Mouse (Mus musculus) embryo, embryonic 11 days (tissue): ENCODE measurements around the gene Tenm3.
A peak's percentile ranks its signal among the peaks of the same experiment; 100 is the strongest.

ENCODE experiments used
- DNase-seq: peaks from one replicate; pipeline ENCODE4 v3.0.0-alpha.2; 2015

The Tenm3 gene

DNA sequence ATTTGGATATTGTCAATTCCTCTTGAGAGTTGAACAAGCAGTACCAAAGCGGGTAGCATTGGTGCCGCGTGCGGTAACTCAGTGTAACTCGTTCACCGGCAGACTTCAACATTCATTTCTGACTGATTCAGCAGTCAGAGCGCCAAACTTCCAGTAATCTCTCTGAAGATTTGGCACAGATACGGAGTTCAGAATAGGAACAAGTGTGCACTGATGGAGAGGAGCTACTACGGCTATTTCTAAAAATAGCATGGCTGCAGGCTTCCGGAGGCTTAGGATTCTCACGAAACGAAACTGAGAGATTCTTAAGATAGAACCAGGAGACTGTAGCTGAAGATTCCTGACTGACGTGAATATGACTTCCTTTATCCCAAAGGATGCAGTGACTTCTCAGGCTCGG lies 332.6 kb downstream of the Tenm3 start:
- DNase-seq, result no peak

DNA sequence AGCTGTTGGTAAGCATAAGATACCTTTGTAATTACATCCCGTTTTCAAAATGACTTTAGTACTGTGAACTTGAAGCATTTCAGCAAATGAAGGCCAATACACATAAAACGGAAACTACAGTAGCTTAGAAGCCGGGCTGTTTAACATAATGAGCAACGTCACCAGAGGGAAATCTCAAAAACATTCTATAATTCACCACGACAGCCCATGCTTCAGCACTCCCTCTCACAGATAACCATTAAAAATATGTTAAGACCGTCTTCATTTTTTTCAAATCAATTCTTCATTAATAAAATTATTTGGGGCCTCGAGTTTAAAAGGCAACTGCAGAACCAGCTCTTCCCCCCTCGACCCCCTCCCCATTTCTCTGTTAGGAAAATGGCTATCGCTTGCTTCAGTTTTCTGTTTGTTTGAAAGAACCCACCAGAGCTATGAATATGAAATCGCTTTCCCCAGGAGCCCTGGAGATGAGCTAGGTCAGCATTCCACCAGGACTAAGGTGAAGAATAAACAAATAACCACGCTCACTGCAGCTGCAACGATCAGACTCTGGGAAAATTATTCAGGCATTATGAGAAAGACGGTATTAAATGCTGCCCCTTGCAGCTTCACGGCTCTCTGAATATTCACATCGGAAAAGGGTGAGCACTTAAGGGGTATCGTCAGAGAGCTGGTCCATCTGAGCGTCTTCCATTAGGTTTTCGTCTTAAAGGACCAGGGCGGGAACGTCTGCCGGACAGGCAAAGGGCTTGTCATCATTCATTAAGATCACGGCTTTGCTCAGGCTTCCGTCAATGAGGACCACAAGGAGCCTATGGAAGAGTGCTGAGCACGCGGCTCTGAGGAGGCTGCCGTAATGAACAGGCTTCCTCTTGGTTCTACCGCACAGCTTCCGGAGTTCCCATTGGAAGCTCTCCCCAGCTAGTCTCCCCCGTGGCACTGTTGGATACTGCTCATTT lies 334.8 kb downstream of the Tenm3 start:
- peak; percentile 56 for DNase-seq

- DNase-seq, result no peak
Observed at GRCm38 (mm10) chr8:48507719-48508501, 335.8 kb downstream of the Tenm3 start.

DNA sequence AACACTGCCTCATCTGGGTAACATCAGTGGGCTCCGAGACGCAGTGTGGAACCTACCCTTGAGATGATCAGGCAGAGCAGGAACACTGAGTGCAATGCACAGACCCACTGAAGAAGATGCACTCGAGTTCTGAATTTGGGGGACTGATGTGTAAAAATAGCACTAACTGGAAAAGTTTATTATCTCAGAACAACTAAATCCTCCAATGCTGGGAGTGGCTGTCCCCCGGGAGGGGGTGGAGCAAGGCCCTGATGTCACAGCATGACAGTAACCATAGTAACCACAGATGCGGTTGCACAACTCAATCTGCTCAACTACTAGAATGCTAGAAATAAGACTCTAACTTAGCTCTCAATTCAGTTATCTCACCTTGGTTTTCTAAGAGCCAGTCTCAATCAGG lies 351.3 kb downstream of the Tenm3 start:
- DNase-seq, result no peak

DNA sequence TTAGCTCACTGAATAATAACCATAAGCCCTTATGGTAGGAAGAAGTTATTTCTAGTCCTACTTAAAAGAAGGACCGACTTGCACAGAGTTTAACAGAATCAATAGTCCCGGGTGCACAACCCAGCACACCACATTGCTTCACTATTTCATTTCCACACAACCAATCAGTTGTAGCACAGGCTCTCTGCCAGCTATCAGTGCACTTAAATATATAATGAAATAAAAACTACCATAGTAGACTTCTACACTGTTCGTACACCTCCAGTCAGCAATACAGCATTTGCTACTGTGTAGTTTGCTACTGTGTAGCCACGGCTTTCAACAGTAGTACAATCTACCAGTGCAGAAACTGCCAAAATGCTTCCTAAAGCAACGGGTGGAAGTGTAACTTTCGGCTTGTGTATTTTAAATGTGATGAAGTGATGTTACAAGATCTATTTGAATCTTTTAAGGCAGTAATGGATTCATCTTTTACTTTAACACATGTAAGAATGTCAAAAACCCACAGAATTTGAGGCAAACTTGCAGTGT lies 353.1 kb downstream of the Tenm3 start:
- no peak for DNase-seq

DNA sequence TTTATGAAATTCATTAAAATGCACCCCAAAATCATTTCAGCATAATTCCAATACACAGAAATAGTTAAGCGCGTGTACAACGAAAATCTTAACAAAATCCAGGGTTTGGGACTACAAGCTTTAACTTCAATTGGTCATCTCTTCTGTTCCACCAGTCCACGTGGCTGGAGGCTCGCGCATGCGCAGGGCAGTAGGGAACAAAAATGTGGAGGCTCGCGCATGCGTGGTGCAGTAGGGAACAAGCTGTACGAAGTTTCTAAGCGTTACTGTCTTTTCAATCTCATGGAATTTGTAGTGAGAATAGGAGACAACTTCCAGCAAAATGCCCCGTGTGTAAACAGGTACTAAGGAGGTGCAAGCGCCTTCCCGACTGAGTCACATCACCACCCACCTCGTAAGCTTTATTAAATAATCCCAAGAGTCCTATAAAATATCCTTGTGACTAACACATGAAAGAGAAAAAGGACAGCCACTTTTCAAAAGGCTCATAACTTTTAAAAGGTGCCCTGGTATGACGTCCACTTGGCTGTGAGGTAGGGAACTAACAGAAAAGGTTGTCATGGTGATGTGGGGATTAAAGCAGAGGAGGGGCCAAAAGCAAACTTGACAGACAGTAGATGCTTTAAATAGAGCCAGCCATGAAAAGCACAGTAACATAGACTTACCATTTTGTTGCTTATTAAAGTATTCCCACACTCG lies 353.7 kb downstream of the Tenm3 start:
- no peak for DNase-seq

- no peak for DNase-seq
Observed at GRCm38 (mm10) chr8:48489417-48489816, 354.3 kb downstream of the Tenm3 start.

- no peak for DNase-seq
Observed at GRCm38 (mm10) chr8:48488809-48489208, 354.9 kb downstream of the Tenm3 start.

DNA sequence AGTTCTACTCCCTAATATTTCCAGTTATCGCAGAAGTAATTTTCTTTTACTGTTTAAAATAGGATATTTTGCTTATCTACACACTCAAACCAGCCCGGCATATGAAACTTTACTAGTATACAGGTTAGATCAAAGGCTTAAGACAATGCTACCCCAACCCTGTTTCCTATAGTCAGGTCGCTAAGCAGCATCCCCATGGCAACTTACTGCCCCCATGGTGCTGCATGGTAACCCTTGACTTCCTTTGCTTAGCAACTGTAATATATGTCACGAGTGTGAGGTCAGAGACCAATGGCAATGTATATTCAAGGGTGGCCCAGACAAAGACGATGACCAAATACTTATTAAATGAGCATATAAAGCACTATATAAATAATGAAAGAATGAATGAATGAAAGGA lies 359.6 kb downstream of the Tenm3 start:
- peak; percentile 41 for DNase-seq

- DNase-seq, result peak; percentile 32
Observed at GRCm38 (mm10) chr8:48481709-48482671, 361.8 kb downstream of the Tenm3 start.

GRCm38 (mm10) chr8:48477371-48477935 lies 366.3 kb downstream of the Tenm3 start:
- DNase-seq, result no peak

- no peak for DNase-seq
Observed at GRCm38 (mm10) chr8:48476896-48477295, 366.9 kb downstream of the Tenm3 start.

GRCm38 (mm10) chr8:48467633-48468032 lies 376.1 kb downstream of the Tenm3 start:
- no peak for DNase-seq

DNA sequence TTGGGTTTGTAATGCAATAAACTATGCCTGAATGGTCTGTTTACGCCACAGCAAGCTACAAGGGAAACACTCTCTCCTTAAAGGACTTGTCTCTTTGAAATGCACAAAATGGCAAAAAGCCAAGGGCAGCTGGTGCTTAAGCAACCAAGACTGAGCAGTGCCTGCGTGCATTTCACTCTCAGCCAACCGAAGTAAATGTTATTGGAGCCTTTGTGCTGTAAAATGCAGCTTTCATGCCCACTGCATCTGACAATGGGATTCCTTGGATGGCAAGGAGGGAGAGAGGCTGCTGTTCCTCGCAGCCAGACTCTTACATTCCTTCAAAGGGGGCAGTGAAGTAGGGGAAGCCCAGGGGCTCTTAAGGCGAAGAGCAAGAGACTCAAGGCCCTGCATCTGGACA lies 385.4 kb downstream of the Tenm3 start:
- peak; percentile 77 for DNase-seq

DNA sequence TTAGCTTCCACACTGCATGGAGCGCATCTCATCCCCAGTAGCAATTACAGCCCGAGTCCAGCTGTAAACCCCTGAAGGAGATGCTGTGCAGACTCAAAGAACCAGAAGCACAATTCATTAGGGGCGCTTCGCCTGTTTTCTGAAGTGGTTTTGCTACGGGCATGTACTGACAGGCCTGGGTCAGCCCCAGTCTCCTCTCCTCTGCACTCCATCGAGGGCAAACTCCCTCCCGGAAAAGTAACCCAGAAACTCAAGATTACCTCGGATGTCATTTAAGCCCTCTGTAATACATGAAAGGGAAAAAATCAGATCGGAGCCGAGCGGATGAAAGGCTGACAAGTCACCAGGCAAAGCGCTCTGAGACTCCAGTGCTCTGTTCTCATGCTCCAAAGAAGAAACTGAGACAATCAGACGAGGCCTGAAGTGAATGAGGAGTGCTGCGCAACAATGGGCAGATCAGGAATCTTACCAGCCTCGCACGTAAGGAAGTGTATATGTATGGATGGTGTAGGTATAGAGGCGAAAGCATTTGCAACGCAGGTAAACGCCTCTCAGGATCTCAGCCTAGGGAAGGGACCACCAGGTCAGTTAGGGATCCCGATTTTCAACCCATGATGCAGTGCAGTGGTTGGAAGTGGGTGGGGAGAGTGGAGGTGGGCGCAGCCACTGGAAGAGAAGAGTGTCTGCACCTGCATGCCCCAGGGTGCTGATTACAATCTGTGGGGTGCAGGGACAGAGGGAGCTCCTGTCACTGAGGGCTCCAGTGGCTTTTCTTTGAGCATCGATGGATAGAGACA lies 387.2 kb downstream of the Tenm3 start:
- DNase-seq, result peak; percentile 42

DNA sequence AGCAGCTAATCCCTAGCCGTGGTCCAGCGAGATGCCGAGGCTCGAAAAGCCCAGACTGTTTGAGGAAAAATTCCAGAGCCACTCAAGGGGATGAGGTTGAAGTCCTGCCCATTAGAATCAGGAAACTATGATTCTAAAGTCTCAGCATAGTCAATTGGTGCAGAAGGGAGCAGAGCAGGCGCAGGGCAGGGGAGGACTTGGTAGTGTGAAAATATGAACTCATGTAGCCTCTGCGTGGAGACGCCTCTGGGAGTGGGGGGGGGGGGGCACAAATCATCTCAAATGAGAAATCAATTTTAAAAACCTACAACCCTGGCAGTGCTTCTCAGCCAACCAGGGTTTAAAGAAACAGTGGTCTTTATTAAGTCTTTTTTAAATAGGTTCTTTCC lies 392.5 kb downstream of the Tenm3 start:
- no peak for DNase-seq

GRCm38 (mm10) chr8:48450397-48451246 lies 393.1 kb downstream of the Tenm3 start:
- DNase-seq, result no peak

- DNase-seq, result peak; percentile 69
Observed at GRCm38 (mm10) chr8:48449625-48450024, 394.1 kb downstream of the Tenm3 start.

DNA sequence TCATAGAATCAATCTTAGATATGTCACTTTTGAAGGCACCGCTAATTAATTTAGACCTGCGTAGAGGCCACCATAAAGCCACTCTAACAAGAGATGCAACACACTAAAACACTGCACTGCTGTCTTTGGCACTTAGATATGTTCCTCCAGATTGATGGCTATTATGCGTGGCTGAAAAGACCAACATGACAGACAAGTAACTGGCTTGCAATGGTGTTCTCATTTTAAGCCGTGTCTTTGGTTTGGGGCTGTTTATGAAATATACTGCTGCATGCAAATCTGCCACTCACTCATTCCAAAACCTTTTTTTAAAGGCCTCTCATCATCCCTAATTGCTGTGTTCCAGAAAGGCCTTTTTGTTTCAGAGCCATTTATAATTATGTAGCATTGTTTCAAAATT lies 398.1 kb downstream of the Tenm3 start:
- no peak for DNase-seq

DNA sequence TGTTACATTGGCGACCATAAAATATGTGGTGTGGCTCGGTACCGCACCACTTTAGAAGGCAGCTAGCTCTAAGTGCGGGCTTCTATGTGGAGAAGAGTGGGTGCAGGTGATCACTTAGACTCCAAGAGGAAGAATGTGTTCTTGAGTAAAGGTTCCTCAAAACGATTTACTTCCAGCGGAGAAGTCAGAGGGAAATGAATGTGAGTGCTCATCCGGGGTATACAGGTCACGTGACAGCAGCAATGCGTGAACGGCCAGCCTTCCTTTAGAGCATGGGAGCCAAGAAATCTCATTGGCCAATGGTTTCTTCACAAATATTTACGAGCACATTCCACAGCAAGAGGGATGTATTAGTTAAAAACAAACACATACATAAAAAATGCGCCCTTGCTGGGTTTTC lies 404.3 kb downstream of the Tenm3 start:
- no peak for DNase-seq
